Mouse (Mus musculus) hindbrain, embryonic 11.5 days (tissue): ENCODE results near the gene Slc16a6. TPM values are rescaled to one million over a fixed set of nuclear protein-coding genes. Genes with fewer than 3 reads are reported as not detected.

Source experiments
- ATAC-seq: fragments of 200-750 bp; cut with Nextera tagmentation; 2 replicates; pipeline ENCODE4 v1.8.0; 2017; ENCODE audit warnings: mild to moderate bottlenecking, moderate TSS enrichment, moderate library complexity; ENCODE audit not compliant: low FRiP score
- DNase-seq: peaks from one replicate; pipeline ENCODE4 v3.0.0-alpha.2; 2015; ENCODE audit warnings: low spot score
- H3K27ac ChIP-seq: fragments of 300-500 bp; sonication (generic); 2 replicates; pipeline ENCODE4 v1.5.1; 2014; ENCODE audit warnings: mild to moderate bottlenecking, low read depth, low read length
- H3K27me3 ChIP-seq: fragments of 300-500 bp; sonication (generic); 2 replicates; pipeline ENCODE4 v1.6.1; 2014; ENCODE audit warnings: mild to moderate bottlenecking, low read length, moderate library complexity, mixed read lengths; ENCODE audit not compliant: control insufficient read depth, insufficient read depth
- H3K36me3 ChIP-seq: fragments of 300-500 bp; sonication (generic); 2 replicates; pipeline ENCODE4 v1.6.1; 2014; ENCODE audit warnings: mild to moderate bottlenecking, low read length, moderate library complexity, mixed read lengths; ENCODE audit not compliant: control insufficient read depth, insufficient read depth
- H3K4me1 ChIP-seq: fragments of 300-500 bp; sonication (generic); replicated peaks from 2 replicates; pipeline ENCODE4 v1.6.1; 2014; ENCODE audit warnings: low read length, mixed read lengths; ENCODE audit not compliant: control insufficient read depth, insufficient read depth
- H3K4me2 ChIP-seq: fragments of 300-500 bp; sonication (generic); replicated peaks from 2 replicates; pipeline ENCODE4 v1.6.1; 2014; ENCODE audit warnings: mild to moderate bottlenecking, low read depth, low read length
- H3K4me3 ChIP-seq: fragments of 300-500 bp; sonication (generic); 2 replicates; pipeline ENCODE4 v1.5.1; 2014; ENCODE audit warnings: low read depth, low read length
- H3K9ac ChIP-seq: fragments of 300-500 bp; sonication (generic); 2 replicates; pipeline ENCODE4 v1.6.1; 2014; ENCODE audit warnings: low read depth, low read length
- H3K9me3 ChIP-seq: fragments of 300-500 bp; sonication (generic); 2 replicates; pipeline ENCODE4 v1.6.1; 2016; ENCODE audit warnings: low read length; ENCODE audit not compliant: control insufficient read depth
- WGBS: fragments of 180-500 bp; shearing (Covaris S2); extraction: QIAGEN DNeasy Blood & Tissue Kit; methylation state at CpG from one replicate; pipeline ENCODE4 v1.1.7; 2014; 5-methylcytosine and 5-hydroxymethylcytosine counted together
- polyA plus RNA-seq: library from polyadenylated mRNA; unstranded; fragments of >200 nt; fragmentation: Nextera tagmentation; extraction: Ambion mirVana; gene quantifications from 2 replicates; pipeline ENCODE4 v1.2.1, GENCODE M21; 2014

Slc16a6 gene
- polyA plus RNA-seq, result 4.6 and 6.0 TPM in 2 replicates

DNA sequence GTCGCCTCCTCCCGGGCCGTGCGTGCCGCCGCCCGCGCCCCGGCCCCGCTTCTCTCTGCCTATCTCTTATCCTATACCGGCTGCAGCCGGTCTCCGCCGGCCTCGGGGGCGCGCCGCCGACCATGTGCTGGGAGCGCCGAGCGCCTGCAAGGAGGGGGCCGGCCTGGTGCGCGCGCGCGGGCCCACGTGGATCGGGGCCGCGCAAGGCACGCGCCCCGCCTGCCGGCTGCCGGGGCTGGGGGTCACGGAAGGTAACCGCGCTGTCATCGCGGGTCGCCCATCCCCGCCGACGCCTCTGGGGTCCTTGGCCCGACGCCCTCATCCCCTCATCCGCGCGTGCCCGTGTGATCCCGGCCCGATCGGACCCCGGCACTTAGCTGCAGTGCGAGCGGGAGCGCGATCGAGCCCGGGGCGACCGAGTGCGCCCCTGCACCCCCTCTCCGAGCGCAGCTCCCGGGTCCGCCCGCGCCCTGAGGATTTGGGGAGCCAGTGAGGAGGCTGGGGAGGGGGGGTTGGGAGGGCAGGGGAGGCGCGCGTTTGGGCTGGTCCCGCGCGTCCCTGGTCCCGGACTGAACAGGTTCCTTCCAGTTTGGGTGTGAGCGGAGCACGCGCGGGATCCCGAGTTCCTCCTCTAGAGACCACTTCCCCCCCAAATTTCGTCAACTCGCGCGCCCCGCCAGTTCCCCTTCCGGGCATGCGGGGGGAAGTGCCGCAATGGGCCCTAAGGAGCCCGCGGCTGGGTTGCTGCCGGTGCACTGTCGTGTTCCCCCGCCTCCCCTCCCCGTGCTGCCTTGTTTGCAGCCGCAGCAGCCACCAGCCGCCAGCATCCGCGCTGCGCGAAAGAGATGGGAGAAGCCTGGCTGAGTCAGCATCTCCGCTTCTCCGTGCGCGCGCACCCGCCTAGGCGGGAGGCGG lies at the start of gene Slc16a6, which contains the start of gene Arsg:
Gene Slc16a6, minus strand, starts transcription at position 428 of the 915 bp plus-strand sequence.
Gene Arsg, plus strand, starts transcription at position 204 of the 915 bp plus-strand sequence.
- Histone ChIP-seq H3K27me3 (no peaks in the 10 kb centered on the region), H3K4me2 (peak within 1 kb of the TSS; percentile 83), H3K36me3 (no peaks in the 10 kb centered on the region), H3K27ac (peak within 1 kb of the TSS; percentile 89), H3K9me3 (no peaks in the 10 kb centered on the region), H3K9ac (peak within 1 kb of the TSS; percentile 73), H3K4me3 (peak within 1 kb of the TSS; percentile 82), H3K4me1 (peaks cover 4% of the 10 kb centered on the region; the same call in 1 of the 2 replicates)
- ATAC-seq (peak; percentile 80), DNase-seq (peak; percentile 93)
- under 1% methylated on average over 90 of the region's 111 CpGs for WGBS

DNA sequence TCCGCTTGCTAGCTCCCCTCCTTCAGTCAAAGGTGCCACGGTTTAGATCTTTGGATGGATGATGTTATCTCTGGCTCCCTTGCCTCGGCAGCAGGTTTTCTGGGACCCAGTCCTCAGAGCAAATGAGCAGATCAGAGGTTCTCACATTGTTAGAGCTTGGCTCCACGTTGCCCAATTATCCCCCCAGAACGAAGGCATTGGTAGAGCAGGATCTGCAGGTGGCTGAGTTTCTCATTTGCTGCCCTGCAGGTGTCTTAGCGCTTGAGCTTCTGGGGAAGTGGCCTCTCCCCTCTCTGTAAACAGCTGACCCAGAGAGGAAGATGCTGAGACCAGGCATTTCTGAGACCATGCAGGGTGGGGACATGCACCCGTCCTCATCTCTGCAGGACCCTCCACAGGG lies 47.6 kb upstream of the Slc16a6 start:
- Histone ChIP-seq H3K4me2 (no peak overlapping the region), H3K4me1 (no peaks in the 10 kb centered on the region), H3K27ac (no peak overlapping the region), H3K4me3 (no peak overlapping the region), H3K36me3 (no peaks in the 10 kb centered on the region), H3K9me3 (no peaks in the 10 kb centered on the region), H3K9ac (no peak overlapping the region), H3K27me3 (no peaks in the 10 kb centered on the region)
- 47% methylated on average over 7 of the region's 7 CpGs for whole genome bisulfite sequencing
- DNase-seq, result no peak
- ATAC-seq, result no peak

DNA sequence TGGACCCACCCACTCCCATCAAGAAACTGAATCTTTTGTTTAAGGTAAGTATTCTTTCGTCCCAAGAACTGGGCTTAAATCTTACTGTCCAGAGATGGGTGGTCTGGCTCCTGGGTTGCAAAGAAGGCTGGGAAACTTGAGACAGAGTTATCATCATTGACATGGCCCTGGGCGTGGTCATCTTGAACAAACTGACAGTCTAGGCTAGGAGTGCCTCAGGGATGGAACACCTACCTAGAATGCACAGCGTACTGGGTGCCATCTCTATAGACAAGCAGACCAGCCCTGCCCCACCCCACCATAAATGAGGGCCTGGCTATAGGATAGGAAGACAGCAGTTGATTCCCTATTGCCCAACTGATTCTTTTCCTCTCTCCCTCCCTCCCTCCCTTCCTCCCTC lies 44.4 kb upstream of the Slc16a6 start:
- WGBS, result 91% methylated on average over 3 of the region's 3 CpGs
- Histone ChIP-seq H3K4me3 (no peak overlapping the region), H3K4me1 (no peaks in the 10 kb centered on the region), H3K36me3 (no peaks in the 10 kb centered on the region), H3K27me3 (no peaks in the 10 kb centered on the region), H3K9me3 (no peaks in the 10 kb centered on the region), H3K4me2 (no peak overlapping the region), H3K27ac (no peak overlapping the region), H3K9ac (no peak overlapping the region)
- DNase-seq (no peak), ATAC-seq (no peak)

DNA sequence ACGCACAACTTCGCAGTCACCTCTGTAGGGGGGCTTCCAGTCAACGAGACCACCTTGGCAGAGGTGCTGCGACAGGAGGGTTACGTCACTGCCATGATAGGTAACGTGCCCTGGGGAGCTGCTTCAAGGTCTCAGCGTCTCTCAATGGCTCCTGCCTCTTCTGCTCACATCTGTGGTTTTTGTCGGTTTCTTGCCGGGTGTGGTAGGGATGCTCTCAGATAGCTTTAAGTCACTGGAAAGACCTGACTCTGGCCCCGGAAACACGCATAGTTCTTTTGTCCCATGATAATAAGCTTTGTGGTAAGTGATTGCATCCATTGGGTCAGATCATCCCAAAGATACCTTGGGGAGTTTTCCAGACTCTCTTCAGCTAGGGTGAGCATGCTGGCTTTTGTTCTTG lies 43.9 kb upstream of the Slc16a6 start:
- no peak overlapping the region for H3K4me2 ChIP-seq
- ATAC-seq (no peak), DNase-seq (no peak)
- no peaks in the 10 kb centered on the region for H3K4me1 ChIP-seq
- H3K9me3 ChIP-seq, result no peaks in the 10 kb centered on the region
- 86% methylated on average over 11 of the region's 11 CpGs for WGBS
- no peak overlapping the region for H3K27ac ChIP-seq
- H3K4me3 ChIP-seq, result no peak overlapping the region
- no peaks in the 10 kb centered on the region for H3K27me3 ChIP-seq
- no peak overlapping the region for H3K9ac ChIP-seq
- H3K36me3 ChIP-seq, result no peaks in the 10 kb centered on the region

DNA sequence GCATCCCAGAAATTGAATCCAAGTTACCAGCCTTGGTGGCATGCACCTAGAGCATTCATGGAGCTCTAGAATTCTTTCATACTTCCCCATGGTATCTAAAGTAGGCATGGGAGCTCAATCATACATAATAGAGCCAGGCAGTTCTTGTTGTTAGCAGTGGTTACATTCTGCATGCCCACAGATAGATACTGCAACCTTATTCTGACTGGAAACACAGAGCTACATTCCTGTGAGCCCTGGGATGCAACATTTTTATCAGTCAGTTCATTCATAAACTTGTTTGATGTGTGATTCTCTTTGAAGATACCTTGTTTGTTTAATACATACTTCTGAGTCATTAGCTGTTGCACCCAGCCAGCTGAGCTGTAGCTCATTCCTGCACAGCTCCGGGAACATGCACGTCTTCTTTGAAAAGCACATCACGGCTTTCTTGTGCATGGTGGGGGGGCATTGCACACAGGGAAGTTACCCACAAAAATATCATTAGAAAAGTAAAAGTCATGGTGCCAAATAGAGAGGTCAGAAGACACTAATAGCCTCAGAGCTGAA lies 40.7 kb upstream of the Slc16a6 start:
- Histone ChIP-seq H3K27ac (no peak overlapping the region), H3K9ac (no peak overlapping the region), H3K27me3 (no peaks in the 10 kb centered on the region), H3K36me3 (no peaks in the 10 kb centered on the region), H3K4me1 (no peaks in the 10 kb centered on the region), H3K4me3 (no peak overlapping the region), H3K9me3 (no peaks in the 10 kb centered on the region), H3K4me2 (no peak overlapping the region)
- 77% methylated on average over 3 of the region's 3 CpGs for WGBS
- DNase-seq (no peak), ATAC-seq (no peak)

DNA sequence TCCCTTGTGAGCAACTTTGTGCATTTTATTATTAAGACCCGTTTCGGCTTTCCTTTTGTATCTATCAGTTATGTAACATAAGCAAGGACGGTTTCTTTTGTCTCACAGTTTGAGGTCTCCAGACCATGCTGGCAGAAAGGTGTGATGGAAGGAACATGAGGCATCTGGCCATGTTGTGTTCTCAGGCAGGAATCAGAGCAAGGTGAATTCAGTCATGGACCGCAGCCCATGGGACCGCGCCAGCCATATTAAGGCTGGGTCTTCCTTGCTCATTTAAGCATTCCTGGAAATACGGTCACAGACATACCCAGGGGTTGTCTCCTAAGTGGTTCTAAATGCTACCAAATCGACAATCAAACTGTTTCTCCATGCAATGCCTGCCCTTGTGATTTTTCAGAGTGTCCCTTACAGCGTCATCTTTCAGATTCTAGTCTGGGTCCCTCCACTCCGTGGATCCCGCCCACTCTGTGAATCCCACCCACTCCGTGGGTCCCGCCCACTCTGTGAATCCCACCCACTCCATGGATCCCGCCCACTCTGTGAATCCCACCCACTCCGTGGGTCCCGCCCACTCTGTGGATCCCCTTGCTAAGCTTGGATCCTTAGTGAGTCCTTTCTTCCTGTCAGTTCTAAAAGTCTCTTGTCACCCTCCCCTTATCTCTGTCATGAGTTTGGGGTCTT lies 39.7 kb upstream of the Slc16a6 start:
- Histone ChIP-seq H3K4me3 (no peak overlapping the region), H3K9ac (no peak overlapping the region), H3K4me1 (no peaks in the 10 kb centered on the region), H3K27me3 (no peaks in the 10 kb centered on the region), H3K27ac (no peak overlapping the region), H3K36me3 (no peaks in the 10 kb centered on the region), H3K9me3 (no peaks in the 10 kb centered on the region), H3K4me2 (no peak overlapping the region)
- DNase-seq (no peak), ATAC-seq (no peak)
- WGBS, result 87% methylated on average over 16 of the region's 16 CpGs

DNA sequence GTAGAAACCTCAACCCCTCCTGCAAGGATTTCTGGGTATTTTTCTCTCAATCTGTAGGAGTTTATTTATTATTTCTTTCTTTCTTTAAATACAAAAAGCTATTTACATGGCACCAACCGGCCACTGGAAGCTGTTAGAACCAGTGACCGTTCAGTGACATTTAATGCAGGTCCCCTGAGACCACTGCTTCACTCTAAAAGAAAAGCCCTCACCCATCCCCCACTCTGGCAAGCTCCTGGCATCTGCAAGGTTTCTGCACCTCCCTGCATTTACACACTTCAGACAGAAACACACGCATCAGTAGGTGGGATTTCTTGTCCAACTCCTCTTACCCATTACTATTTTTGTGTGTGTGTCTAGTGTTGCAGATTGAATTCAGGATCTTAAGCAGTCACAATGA lies 33.7 kb upstream of the Slc16a6 start:
- no peaks in the 10 kb centered on the region for H3K9me3 ChIP-seq
- no peak overlapping the region for H3K9ac ChIP-seq
- ATAC-seq, result no peak
- peak; percentile 8 for DNase-seq
- no peak overlapping the region for H3K4me2 ChIP-seq
- 43% methylated on average over 3 of the region's 3 CpGs for WGBS
- no peak overlapping the region for H3K4me3 ChIP-seq
- H3K4me1 ChIP-seq, result no peaks in the 10 kb centered on the region
- no peak overlapping the region for H3K27ac ChIP-seq
- H3K27me3 ChIP-seq, result no peaks in the 10 kb centered on the region
- no peaks in the 10 kb centered on the region for H3K36me3 ChIP-seq

DNA sequence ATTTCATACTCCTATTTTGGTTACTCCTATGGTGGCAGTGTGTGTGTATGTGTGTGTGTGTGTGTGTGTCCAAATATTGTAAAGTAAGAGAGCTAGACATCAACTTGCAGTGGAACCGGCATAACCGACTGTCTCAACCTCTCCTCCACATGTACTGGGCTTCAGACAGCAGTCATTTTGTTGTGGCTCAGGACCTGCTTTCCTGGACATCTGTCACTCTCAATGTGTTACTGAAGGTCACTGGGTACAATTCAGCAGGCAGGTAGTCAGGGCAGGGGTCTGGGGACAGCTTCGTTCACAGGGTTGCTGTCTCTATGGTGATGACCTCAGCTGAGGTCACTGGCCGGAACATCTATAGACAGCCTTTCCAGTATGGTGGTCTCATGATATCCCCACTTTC lies 32.4 kb upstream of the Slc16a6 start:
- 76% methylated on average over 4 of the region's 4 CpGs for WGBS

More for the DNA sequence above, 32.4 kb upstream of the Slc16a6 start:
- Histone ChIP-seq H3K27me3 (no peaks in the 10 kb centered on the region), H3K36me3 (no peaks in the 10 kb centered on the region), H3K4me2 (no peak overlapping the region), H3K4me3 (no peak overlapping the region), H3K27ac (no peak overlapping the region), H3K9me3 (no peaks in the 10 kb centered on the region), H3K4me1 (no peaks in the 10 kb centered on the region), H3K9ac (no peak overlapping the region)
- ATAC-seq, result no peak
- no peak for DNase-seq
